Mouse (Mus musculus): ENCODE measurements around the gene Kcnj1. TPM values are rescaled to one million over a fixed set of nuclear protein-coding genes. Genes with fewer than 3 reads are reported as not detected.

The Kcnj1 gene
- polyA plus RNA-seq, 1 experiment from 2014 or later = not detected

DNA sequence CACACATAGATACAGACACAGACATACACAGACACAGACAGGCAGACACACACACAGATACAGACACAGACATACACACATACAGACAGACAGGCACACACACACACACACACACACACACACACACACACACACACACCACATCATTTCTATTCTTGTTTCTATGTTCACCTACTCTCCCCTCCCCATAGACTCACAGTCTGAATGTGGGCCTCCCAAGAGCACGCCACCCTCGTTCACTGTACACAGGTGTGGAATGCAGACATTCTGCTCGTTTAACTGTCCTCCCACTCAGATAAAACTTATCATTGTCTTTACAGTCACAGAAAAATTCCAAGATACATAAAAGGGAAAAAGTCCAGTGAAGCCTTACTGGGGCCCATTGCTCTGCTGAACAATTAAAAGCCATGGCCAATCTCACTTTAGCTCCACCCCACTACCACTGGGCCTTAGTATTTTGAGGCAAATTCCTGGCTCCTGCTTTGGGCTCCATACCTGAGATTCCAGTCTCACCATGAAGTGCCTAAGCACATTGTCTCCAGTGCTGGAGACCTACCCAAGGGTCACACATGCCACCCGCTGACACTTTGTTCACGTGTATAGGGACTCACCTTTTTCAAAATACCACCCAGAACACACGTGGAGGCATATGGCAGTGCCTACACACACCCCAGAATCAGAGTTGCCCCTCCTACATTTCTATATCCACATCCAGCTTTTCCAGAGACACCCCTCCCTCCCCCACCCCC is 72.3 kb downstream of the Kcnj1 start:
- no peaks in the 10 kb centered on the region for H3K36me3 ChIP-seq (ENCODE audit: control insufficient read depth, insufficient read depth, low read length)
- H3K27me3 ChIP-seq (ENCODE audit: control insufficient read depth, insufficient read depth, low read length) = no peaks in the 10 kb centered on the region
- no peak overlapping the region for H3K4me3 ChIP-seq (ENCODE audit: low read depth, low read length)
- TF ChIP-seq CTCF (IDR thresholded peaks at IDR 0.05; ENCODE audit: low read depth) = no peak
- TF ChIP-seq EP300 (optimal IDR thresholded peaks at IDR 0.05) = no peak
- H3K4me1 ChIP-seq (replicated peaks; ENCODE audit: control insufficient read depth, insufficient read depth) = no peaks in the 10 kb centered on the region
- no peak overlapping the region for H3K27ac ChIP-seq (replicated peaks)
- H3K9ac ChIP-seq (ENCODE audit: low read length) = no peak overlapping the region
- DNase-seq (ENCODE audit: low spot score) = no peak
- WGBS = 63% methylated on average over 6 of the region's 6 CpGs
- ATAC-seq (ENCODE audit: low FRiP score, low TSS enrichment) = no peak
- no peak overlapping the region for H3K4me2 ChIP-seq (replicated peaks; ENCODE audit: low read depth)
- H3K9me3 ChIP-seq (ENCODE audit: control insufficient read depth, low read length) = no peaks in the 10 kb centered on the region

DNA sequence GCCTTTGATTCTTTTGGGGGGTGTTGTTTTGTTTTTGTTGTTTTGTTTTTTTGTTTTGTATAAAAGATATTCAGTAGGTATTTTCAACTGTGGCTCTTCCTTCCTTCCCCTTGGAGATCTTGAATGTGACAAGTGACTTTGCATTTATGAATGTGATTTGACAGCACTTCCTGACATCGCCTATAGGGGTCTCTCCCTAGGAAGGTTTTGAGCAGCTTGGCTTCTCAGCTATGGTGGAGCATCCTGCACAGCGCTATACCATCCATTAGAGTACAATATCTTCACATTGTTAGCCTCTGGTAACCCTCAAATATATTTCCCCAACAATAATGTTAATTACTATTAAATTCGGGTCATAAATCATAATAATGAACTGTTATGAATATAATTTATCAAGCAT is 73.5 kb downstream of the Kcnj1 start:
- Histone ChIP-seq H3K9ac (ENCODE audit: low read length) (no peak overlapping the region), H3K27me3 (ENCODE audit: control insufficient read depth, insufficient read depth, low read length) (no peaks in the 10 kb centered on the region), H3K4me1 (replicated peaks; ENCODE audit: control insufficient read depth, insufficient read depth) (no peaks in the 10 kb centered on the region), H3K36me3 (ENCODE audit: control insufficient read depth, insufficient read depth, low read length) (no peaks in the 10 kb centered on the region), H3K4me2 (replicated peaks; ENCODE audit: low read depth) (no peak overlapping the region), H3K9me3 (ENCODE audit: control insufficient read depth, low read length) (no peaks in the 10 kb centered on the region), H3K27ac (replicated peaks) (no peak overlapping the region), H3K4me3 (ENCODE audit: low read depth, low read length) (no peak overlapping the region)
- ATAC-seq (ENCODE audit: low FRiP score, low TSS enrichment) (no peak), DNase-seq (ENCODE audit: low spot score) (no peak)
- 59% methylated on average over 3 of the region's 3 CpGs for WGBS
- TF ChIP-seq EP300 (optimal IDR thresholded peaks at IDR 0.05) = no peak
- TF ChIP-seq CTCF (IDR thresholded peaks at IDR 0.05; ENCODE audit: low read depth) = peak; percentile 63

- Histone ChIP-seq H3K27me3 (ENCODE audit: control insufficient read depth, insufficient read depth, low read length) (no peaks in the 10 kb centered on the region), H3K4me2 (replicated peaks; ENCODE audit: low read depth) (no peak overlapping the region), H3K4me3 (ENCODE audit: low read depth, low read length) (no peak overlapping the region), H3K36me3 (ENCODE audit: control insufficient read depth, insufficient read depth, low read length) (no peaks in the 10 kb centered on the region), H3K4me1 (replicated peaks; ENCODE audit: control insufficient read depth, insufficient read depth) (no peaks in the 10 kb centered on the region), H3K9ac (ENCODE audit: low read length) (no peak overlapping the region), H3K9me3 (ENCODE audit: control insufficient read depth, low read length) (no peaks in the 10 kb centered on the region), H3K27ac (replicated peaks) (no peak overlapping the region)
- 71% methylated on average over 5 of the region's 5 CpGs for WGBS
- no peak for ATAC-seq (ENCODE audit: low FRiP score, low TSS enrichment)
- no peak for DNase-seq (ENCODE audit: low spot score)
- TF ChIP-seq EP300 (optimal IDR thresholded peaks at IDR 0.05) (no peak), CTCF (IDR thresholded peaks at IDR 0.05; ENCODE audit: low read depth) (no peak)
Measured at GRCm38 (mm10) chr9:32448766-32449165, 76.5 kb downstream of the Kcnj1 start.

Other genes with a start within 250 kb of the Kcnj1 start
- gene Kcnj5, start 28.1 kb upstream of the Kcnj1 start, polyA plus RNA-seq (2015; fragmentation: Nextera tagmentation; extraction: Ambion mirVana) = 0.04 TPM in 2 replicates
- 4.6 and 4.9 TPM in 2 replicates for gene Fli1, start 170.4 kb downstream of the Kcnj1 start, polyA plus RNA-seq (2015; fragmentation: Nextera tagmentation; extraction: Ambion mirVana)

Measured in stomach, postnatal 0 days (tissue).